Mouse (Mus musculus): ENCODE measurements around the gene Gsx1. TPM values are rescaled to one million over a fixed set of nuclear protein-coding genes. Genes with fewer than 3 reads are reported as not detected.

Gsx1 gene
- polyA plus RNA-seq, 1 experiment from 2014 or later: 2.2 TPM

DNA sequence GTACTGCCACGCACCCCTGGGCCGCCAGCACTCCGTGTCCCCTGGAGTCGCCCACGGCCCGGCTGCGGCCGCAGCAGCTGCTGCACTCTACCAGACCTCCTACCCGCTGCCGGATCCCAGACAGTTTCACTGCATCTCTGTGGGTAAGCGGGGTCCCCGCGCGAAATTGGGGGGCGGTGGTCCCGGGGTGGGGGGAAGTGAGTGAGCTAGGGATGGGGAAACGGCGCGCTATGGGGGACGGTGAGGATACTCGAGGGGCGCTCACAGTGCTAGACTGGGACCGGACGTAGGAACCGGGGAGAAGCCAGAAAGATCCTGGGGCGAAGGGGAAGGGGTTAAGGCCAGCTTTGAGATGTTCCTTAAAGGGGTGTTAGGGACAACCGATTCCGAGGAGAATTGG, 660 bp downstream of the Gsx1 start:
- DNase-seq (ENCODE audit: low spot score) (no peak), ATAC-seq (replicated peaks; ENCODE audit: insufficient number of reproducible peaks, low FRiP score, low TSS enrichment, low read depth) (no peak)
- Histone ChIP-seq H3K27me3 (ENCODE audit: control insufficient read depth, insufficient read depth, low read length) (peaks cover 87% of the 10 kb centered on the region), H3K4me2 (ENCODE audit: low read depth, low read length) (peak overlapping the region; percentile 39), H3K27ac (replicated peaks; ENCODE audit: low read depth, low read length) (no peak overlapping the region), H3K4me1 (ENCODE audit: control insufficient read depth, insufficient read depth, low read length) (peaks cover 5% of the 10 kb centered on the region), H3K9me3 (replicated peaks; ENCODE audit: control insufficient read depth, low read length) (no peaks in the 10 kb centered on the region), H3K36me3 (replicated peaks; ENCODE audit: control insufficient read depth, insufficient read depth, low read depth, low read length) (no peaks in the 10 kb centered on the region), H3K9ac (replicated peaks; ENCODE audit: low read length) (no peak overlapping the region), H3K4me3 (ENCODE audit: low read depth, low read length) (peak overlapping the region; percentile 26)
- 2% methylated on average over 26 of the region's 28 CpGs for WGBS

DNA sequence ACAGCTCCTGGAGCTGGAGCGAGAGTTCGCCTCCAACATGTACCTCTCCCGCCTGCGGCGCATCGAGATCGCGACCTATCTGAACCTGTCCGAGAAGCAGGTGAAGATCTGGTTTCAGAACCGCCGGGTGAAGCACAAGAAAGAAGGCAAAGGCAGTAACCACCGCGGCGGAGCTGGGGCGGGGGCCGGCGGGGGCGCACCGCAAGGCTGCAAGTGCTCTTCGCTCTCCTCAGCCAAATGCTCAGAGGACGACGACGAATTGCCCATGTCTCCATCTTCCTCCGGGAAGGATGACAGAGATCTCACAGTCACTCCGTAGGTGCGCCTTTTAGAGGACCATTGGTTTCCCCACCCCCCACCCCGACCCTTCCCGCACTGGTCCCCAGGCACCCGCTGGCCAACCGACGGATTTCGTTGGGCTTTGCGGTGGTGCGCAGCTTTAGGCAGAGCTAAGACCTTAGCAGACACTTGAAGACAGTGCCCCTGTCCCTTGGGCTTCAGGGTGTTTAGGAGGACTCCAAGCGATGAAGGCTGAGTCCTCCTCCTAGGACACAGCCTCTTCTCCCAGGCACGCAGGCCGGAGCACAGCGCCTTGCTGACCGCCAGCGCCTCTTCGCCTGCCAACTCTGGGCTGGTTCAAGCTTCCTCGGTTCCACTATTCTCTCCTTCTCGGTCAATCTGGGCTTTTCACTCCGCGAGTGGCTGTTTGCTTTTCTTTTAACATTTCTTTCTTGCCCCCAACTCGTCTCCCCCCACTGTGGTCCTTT, 1.5 kb downstream of the Gsx1 start:
- Histone ChIP-seq H3K27me3 (ENCODE audit: control insufficient read depth, insufficient read depth, low read length) (peaks cover 86% of the 10 kb centered on the region), H3K36me3 (replicated peaks; ENCODE audit: control insufficient read depth, insufficient read depth, low read depth, low read length) (no peaks in the 10 kb centered on the region), H3K4me1 (ENCODE audit: control insufficient read depth, insufficient read depth, low read length) (peaks cover 5% of the 10 kb centered on the region), H3K27ac (replicated peaks; ENCODE audit: low read depth, low read length) (no peak overlapping the region), H3K9me3 (replicated peaks; ENCODE audit: control insufficient read depth, low read length) (no peaks in the 10 kb centered on the region), H3K9ac (replicated peaks; ENCODE audit: low read length) (no peak overlapping the region), H3K4me2 (ENCODE audit: low read depth, low read length) (no peak overlapping the region), H3K4me3 (ENCODE audit: low read depth, low read length) (0 out of 2 replicates have a peak overlapping the region, but pooled peaks have one; percentile 4)
- ATAC-seq (replicated peaks; ENCODE audit: insufficient number of reproducible peaks, low FRiP score, low TSS enrichment, low read depth) (no peak), DNase-seq (ENCODE audit: low spot score) (no peak)
- under 1% methylated on average over 45 of the region's 46 CpGs for WGBS

DNA sequence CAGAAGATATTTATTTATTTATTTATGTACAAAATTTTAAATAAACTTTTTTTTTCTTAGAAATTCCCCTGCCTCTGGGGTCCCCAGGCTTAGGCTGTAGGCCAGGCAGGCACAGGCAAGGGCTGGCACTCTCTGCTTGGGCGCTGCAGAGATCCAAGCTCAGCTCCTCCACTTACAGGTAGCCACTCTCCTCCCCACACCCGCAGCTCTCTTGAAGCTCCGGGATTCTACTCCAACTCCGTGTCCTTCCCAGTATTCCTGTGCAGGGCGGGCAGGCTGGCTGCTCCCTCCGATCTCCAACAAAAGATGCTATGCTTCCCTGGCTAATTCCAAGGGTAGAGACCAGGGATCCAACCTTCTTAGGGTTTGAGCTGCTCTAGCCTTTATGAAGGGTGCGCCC, 2.4 kb downstream of the Gsx1 start:
- H3K27me3 ChIP-seq (ENCODE audit: control insufficient read depth, insufficient read depth, low read length): peaks cover 82% of the 10 kb centered on the region
- no peak overlapping the region for H3K27ac ChIP-seq (replicated peaks; ENCODE audit: low read depth, low read length)
- H3K4me1 ChIP-seq (ENCODE audit: control insufficient read depth, insufficient read depth, low read length): peaks cover 5% of the 10 kb centered on the region
- no peak overlapping the region for H3K9ac ChIP-seq (replicated peaks; ENCODE audit: low read length)
- ATAC-seq (replicated peaks; ENCODE audit: insufficient number of reproducible peaks, low FRiP score, low TSS enrichment, low read depth): no peak
- no peak for DNase-seq (ENCODE audit: low spot score)
- WGBS: 0% methylated on average over 7 of the region's 7 CpGs
- H3K9me3 ChIP-seq (replicated peaks; ENCODE audit: control insufficient read depth, low read length): no peaks in the 10 kb centered on the region
- no peaks in the 10 kb centered on the region for H3K36me3 ChIP-seq (replicated peaks; ENCODE audit: control insufficient read depth, insufficient read depth, low read depth, low read length)
- no peak overlapping the region for H3K4me3 ChIP-seq (ENCODE audit: low read depth, low read length)
- H3K4me2 ChIP-seq (ENCODE audit: low read depth, low read length): no peak overlapping the region

DNA sequence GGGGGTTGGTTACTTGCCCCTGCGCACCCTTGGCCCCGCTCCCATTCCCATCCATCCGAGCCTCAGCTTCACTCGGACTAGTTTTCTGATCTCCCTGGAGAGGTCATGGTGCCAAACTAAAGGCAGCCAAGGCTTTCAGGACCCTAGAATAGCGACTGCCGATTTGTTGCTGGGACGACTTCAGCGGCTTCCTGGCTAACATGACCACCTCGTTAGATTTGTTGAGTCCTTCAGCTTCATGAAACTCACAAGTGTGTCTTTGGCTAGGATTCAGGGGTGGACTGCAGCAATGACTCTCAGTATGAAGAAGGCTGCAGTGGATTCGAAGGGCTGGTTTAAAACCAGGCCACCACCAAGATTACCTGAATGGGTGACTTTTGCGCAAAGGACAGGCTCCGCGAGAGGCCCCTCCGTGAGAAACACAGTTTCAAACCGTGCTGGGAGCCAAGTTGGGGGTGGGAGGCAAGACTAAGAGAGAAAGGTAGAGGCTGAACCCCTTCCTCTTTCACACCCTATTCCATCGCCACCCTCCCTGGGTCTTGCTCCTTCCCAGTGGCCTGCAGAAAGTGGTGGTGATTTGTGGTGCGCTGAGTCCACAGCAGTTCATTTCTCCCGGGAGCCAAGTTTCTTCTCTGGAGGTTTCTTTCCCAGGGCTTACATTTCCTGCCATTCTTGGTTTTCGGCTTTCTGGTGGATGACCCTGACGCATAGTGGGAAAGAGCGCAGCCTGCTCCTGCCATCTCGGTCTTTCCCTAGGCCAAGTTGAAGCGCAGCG, 3.5 kb downstream of the Gsx1 start:
- Histone ChIP-seq H3K27me3 (ENCODE audit: control insufficient read depth, insufficient read depth, low read length) (peaks cover 78% of the 10 kb centered on the region), H3K4me3 (ENCODE audit: low read depth, low read length) (no peak overlapping the region), H3K4me2 (ENCODE audit: low read depth, low read length) (no peak overlapping the region), H3K9me3 (replicated peaks; ENCODE audit: control insufficient read depth, low read length) (no peaks in the 10 kb centered on the region), H3K27ac (replicated peaks; ENCODE audit: low read depth, low read length) (no peak overlapping the region), H3K9ac (replicated peaks; ENCODE audit: low read length) (no peak overlapping the region), H3K4me1 (ENCODE audit: control insufficient read depth, insufficient read depth, low read length) (peaks cover 5% of the 10 kb centered on the region), H3K36me3 (replicated peaks; ENCODE audit: control insufficient read depth, insufficient read depth, low read depth, low read length) (no peaks in the 10 kb centered on the region)
- DNase-seq (ENCODE audit: low spot score) (no peak), ATAC-seq (replicated peaks; ENCODE audit: insufficient number of reproducible peaks, low FRiP score, low TSS enrichment, low read depth) (no peak)
- 2% methylated on average over 24 of the region's 24 CpGs for WGBS

DNA sequence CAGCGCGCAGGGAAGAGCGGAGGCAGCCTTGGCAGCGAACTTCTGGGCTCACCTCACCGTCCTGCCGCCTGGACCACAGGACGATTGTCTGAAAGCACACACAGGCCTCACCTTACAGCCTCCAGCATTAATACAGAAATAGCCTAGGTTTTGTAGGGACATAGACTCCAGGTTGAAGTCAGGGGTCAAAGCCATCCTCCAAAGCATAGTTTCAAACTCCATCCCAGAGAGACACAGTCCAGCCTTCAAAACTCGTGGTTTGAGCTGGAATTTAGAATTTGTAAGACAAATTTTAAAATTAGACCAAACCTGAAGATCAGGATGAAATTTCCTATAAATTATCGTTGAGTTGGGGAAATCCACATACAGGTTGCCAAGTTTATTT, 4.1 kb downstream of the Gsx1 start:
- Histone ChIP-seq H3K27me3 (ENCODE audit: control insufficient read depth, insufficient read depth, low read length) (peaks cover 72% of the 10 kb centered on the region), H3K9me3 (replicated peaks; ENCODE audit: control insufficient read depth, low read length) (no peaks in the 10 kb centered on the region), H3K4me1 (ENCODE audit: control insufficient read depth, insufficient read depth, low read length) (peaks cover 5% of the 10 kb centered on the region), H3K9ac (replicated peaks; ENCODE audit: low read length) (no peak overlapping the region), H3K36me3 (replicated peaks; ENCODE audit: control insufficient read depth, insufficient read depth, low read depth, low read length) (no peaks in the 10 kb centered on the region), H3K4me3 (ENCODE audit: low read depth, low read length) (no peak overlapping the region), H3K27ac (replicated peaks; ENCODE audit: low read depth, low read length) (no peak overlapping the region), H3K4me2 (ENCODE audit: low read depth, low read length) (no peak overlapping the region)
- ATAC-seq (replicated peaks; ENCODE audit: insufficient number of reproducible peaks, low FRiP score, low TSS enrichment, low read depth) (no peak), DNase-seq (ENCODE audit: low spot score) (no peak)
- 1% methylated on average over 9 of the region's 9 CpGs for WGBS

DNA sequence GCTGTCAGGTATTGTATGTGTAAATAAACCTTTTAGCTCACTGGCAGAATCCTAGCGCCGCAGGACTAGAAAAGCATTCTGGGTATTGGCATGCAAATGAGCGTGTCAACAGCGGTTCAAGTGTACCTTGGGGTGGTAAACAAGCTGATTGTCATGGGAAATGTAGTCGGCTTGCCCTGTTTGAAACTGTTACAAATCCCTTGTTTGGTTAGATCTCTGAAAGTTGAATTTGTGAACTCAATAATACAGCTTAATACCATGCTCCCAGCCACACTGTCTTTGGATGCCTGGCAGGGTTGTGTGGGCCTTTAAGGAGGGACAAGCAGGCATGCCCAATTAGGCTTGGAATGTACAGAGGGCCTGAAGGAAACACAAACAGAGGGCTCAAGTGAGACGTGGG, 16.4 kb downstream of the Gsx1 start:
- H3K4me1 ChIP-seq (ENCODE audit: control insufficient read depth, insufficient read depth, low read length): no peaks in the 10 kb centered on the region
- no peak overlapping the region for H3K27ac ChIP-seq (replicated peaks; ENCODE audit: low read depth, low read length)
- H3K36me3 ChIP-seq (replicated peaks; ENCODE audit: control insufficient read depth, insufficient read depth, low read depth, low read length): no peaks in the 10 kb centered on the region
- H3K27me3 ChIP-seq (ENCODE audit: control insufficient read depth, insufficient read depth, low read length): no peaks in the 10 kb centered on the region
- no peak overlapping the region for H3K4me3 ChIP-seq (ENCODE audit: low read depth, low read length)
- WGBS: 11% methylated on average over 6 of the region's 6 CpGs
- H3K9me3 ChIP-seq (replicated peaks; ENCODE audit: control insufficient read depth, low read length): no peaks in the 10 kb centered on the region
- no peak overlapping the region for H3K9ac ChIP-seq (replicated peaks; ENCODE audit: low read length)
- DNase-seq (ENCODE audit: low spot score) (no peak), ATAC-seq (replicated peaks; ENCODE audit: insufficient number of reproducible peaks, low FRiP score, low TSS enrichment, low read depth) (no peak)
- H3K4me2 ChIP-seq (ENCODE audit: low read depth, low read length): no peak overlapping the region

DNA sequence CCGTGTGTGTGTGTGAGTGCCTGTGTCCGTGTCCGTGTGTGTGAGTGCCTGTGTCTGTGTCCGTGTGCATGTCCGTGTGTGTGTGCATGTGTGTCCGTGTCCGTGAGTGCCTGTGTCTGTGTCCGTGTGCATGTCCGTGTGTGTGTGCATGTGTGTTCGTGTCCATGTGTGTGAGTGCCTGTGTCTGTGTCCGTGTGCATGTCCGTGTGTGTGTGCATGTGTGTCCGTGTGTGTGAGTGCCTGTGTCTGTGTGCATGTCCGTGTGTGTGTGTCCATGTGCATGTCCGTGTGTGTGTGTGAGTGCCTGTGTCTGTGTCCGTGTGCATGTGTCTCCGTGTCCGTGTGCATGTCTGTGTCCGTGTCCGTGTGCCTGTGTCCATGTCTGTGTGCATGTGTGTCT, 19.4 kb downstream of the Gsx1 start:
- Histone ChIP-seq H3K27me3 (ENCODE audit: control insufficient read depth, insufficient read depth, low read length) (no peaks in the 10 kb centered on the region), H3K9me3 (replicated peaks; ENCODE audit: control insufficient read depth, low read length) (no peaks in the 10 kb centered on the region), H3K9ac (replicated peaks; ENCODE audit: low read length) (no peak overlapping the region), H3K27ac (replicated peaks; ENCODE audit: low read depth, low read length) (no peak overlapping the region), H3K4me2 (ENCODE audit: low read depth, low read length) (no peak overlapping the region), H3K36me3 (replicated peaks; ENCODE audit: control insufficient read depth, insufficient read depth, low read depth, low read length) (no peaks in the 10 kb centered on the region), H3K4me1 (ENCODE audit: control insufficient read depth, insufficient read depth, low read length) (no peaks in the 10 kb centered on the region), H3K4me3 (ENCODE audit: low read depth, low read length) (no peak overlapping the region)
- ATAC-seq (replicated peaks; ENCODE audit: insufficient number of reproducible peaks, low FRiP score, low TSS enrichment, low read depth) (no peak), DNase-seq (ENCODE audit: low spot score) (no peak)
- 94% methylated on average over 20 of the region's 20 CpGs for WGBS

DNA sequence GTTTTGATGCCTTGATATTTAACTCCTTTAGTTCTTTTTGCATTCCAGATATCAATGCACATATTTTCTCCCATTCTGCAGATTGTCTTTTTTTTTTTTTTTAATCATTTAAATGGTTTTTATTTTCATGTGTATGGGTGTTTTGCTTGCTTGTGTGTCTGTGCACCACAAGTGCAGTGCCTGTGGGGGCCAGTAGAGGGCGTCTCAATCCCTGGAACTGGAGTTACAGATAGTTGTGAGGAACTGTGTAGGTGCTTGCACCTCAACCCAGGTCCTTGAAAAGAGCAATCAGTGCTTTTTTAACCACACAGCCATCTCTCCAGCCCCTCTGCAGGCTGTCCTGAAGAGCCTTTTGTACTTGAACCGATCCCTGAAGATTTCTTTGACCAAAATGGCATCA, 20.0 kb downstream of the Gsx1 start:
- no peak for DNase-seq (ENCODE audit: low spot score)
- H3K27me3 ChIP-seq (ENCODE audit: control insufficient read depth, insufficient read depth, low read length): no peaks in the 10 kb centered on the region
- H3K4me2 ChIP-seq (ENCODE audit: low read depth, low read length): no peak overlapping the region
- H3K27ac ChIP-seq (replicated peaks; ENCODE audit: low read depth, low read length): no peak overlapping the region
- no peaks in the 10 kb centered on the region for H3K36me3 ChIP-seq (replicated peaks; ENCODE audit: control insufficient read depth, insufficient read depth, low read depth, low read length)
- H3K9ac ChIP-seq (replicated peaks; ENCODE audit: low read length): no peak overlapping the region
- 81% methylated on average over 2 of the region's 2 CpGs for WGBS
- ATAC-seq (replicated peaks; ENCODE audit: insufficient number of reproducible peaks, low FRiP score, low TSS enrichment, low read depth): no peak
- no peaks in the 10 kb centered on the region for H3K4me1 ChIP-seq (ENCODE audit: control insufficient read depth, insufficient read depth, low read length)
- H3K4me3 ChIP-seq (ENCODE audit: low read depth, low read length): no peak overlapping the region
- H3K9me3 ChIP-seq (replicated peaks; ENCODE audit: control insufficient read depth, low read length): no peaks in the 10 kb centered on the region
